Mouse (Mus musculus) thymus, adult 2 months (tissue): ENCODE measurements around the gene Dag1.

Experiments used
- CTCF ChIP-seq: fragments of 200-500 bp; IDR thresholded peaks from 2 replicates; pipeline ENCODE4 v1.5.1; 2012; ENCODE audit warnings: mild to moderate bottlenecking, control low read depth, low read length, moderate library complexity, borderline replicate concordance; ENCODE audit not compliant: control insufficient read depth, poor library complexity, insufficient read depth; ENCODE audit errors: extremely low read depth
- POLR2A ChIP-seq: fragments of 200-500 bp; IDR thresholded peaks from 2 replicates; pipeline ENCODE4 v1.6.1; 2012; ENCODE audit warnings: mild to moderate bottlenecking, low read length, control low read depth, moderate library complexity; ENCODE audit not compliant: control insufficient read depth, poor library complexity, insufficient read depth; ENCODE audit errors: extremely low read depth

DNA sequence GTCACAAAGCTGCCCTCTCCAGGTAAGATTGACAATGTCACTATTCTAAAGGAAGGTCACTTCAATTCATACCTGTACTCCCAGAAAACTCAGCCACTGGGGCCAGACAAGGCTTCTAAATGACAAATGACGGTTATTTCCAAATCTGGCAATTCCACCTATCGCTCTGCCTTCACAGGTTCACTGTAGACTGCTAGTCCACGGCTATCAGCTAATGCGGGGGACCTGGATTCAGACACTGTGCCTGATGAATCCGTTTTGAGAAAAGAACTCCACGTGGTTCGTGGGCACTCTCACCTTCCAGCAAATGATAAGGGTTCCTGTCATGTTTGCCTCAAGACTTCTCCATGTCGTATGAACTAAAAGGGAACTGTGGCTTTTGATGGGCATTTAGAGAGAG is 78.0 kb downstream of the Dag1 start:
- TF ChIP-seq POLR2A (no peak), CTCF (no peak)
